Mouse (Mus musculus) bone marrow macrophage, adult 2 months (primary cell): ENCODE data around the gene Vmn1r80.

ENCODE experiments used
- CTCF ChIP-seq: IDR thresholded peaks from 2 replicates; pipeline ENCODE4 v1.5.1; 2012; ENCODE audit warnings: low read depth, mild to moderate bottlenecking, low read length, moderate library complexity
- POLR2A ChIP-seq: IDR thresholded peaks from 2 replicates; pipeline ENCODE4 v1.6.1; 2012; ENCODE audit warnings: mild to moderate bottlenecking, low read depth, low read length, borderline replicate concordance

- TF ChIP-seq CTCF (no peak), POLR2A (no peak)
Observed at GRCm38 (mm10) chr7:12149957-12150356, 39.1 kb upstream of the Vmn1r80 start, which contains the start of gene Vmn1r78.
